Mouse (Mus musculus) midbrain, embryonic 10.5 days (tissue): ENCODE data around the gene Slc43a3. TPM values are rescaled to one million over a fixed set of nuclear protein-coding genes. Genes with fewer than 3 reads are reported as not detected.

Experiments
- DNase-seq: peaks from one replicate; pipeline ENCODE4 v3.0.0-alpha.2; 2017; ENCODE audit warnings: low spot score
- H3K27ac ChIP-seq: fragments of 300-500 bp; sonication (generic); replicated peaks from 2 replicates; pipeline ENCODE4 v1.5.1; 2016; ENCODE audit warnings: mild to moderate bottlenecking
- H3K27me3 ChIP-seq: fragments of 300-500 bp; sonication (generic); 2 replicates; pipeline ENCODE4 v1.6.1; 2016; ENCODE audit warnings: low read depth, mild to moderate bottlenecking; ENCODE audit not compliant: poor library complexity, severe bottlenecking
- H3K36me3 ChIP-seq: fragments of 300-500 bp; sonication (generic); 2 replicates; pipeline ENCODE4 v1.6.1; 2016; ENCODE audit warnings: mild to moderate bottlenecking, moderate library complexity
- H3K4me1 ChIP-seq: fragments of 300-500 bp; sonication (generic); 2 replicates; pipeline ENCODE4 v1.6.1; 2016
- H3K4me3 ChIP-seq: fragments of 300-500 bp; sonication (generic); 2 replicates; pipeline ENCODE4 v1.5.1; 2016; ENCODE audit warnings: mild to moderate bottlenecking, moderate library complexity
- H3K9me3 ChIP-seq: fragments of 300-500 bp; sonication (generic); replicated peaks from 2 replicates; pipeline ENCODE4 v1.6.1; 2016; ENCODE audit warnings: mild to moderate bottlenecking
- WGBS: fragments of 180-500 bp; shearing (Covaris S2); methylation state at CpG from one replicate; pipeline ENCODE4 v1.1.7; 2016; 5-methylcytosine and 5-hydroxymethylcytosine counted together
- polyA plus RNA-seq: library from polyadenylated mRNA; unstranded; fragments of >200 nt; fragmentation: Nextera tagmentation; extraction: Ambion mirVana; gene quantifications from 2 replicates; pipeline ENCODE4 v1.2.1, GENCODE M21; 2016

Slc43a3 gene
- polyA plus RNA-seq, 1 experiment from 2014 or later = 24.7 TPM

DNA sequence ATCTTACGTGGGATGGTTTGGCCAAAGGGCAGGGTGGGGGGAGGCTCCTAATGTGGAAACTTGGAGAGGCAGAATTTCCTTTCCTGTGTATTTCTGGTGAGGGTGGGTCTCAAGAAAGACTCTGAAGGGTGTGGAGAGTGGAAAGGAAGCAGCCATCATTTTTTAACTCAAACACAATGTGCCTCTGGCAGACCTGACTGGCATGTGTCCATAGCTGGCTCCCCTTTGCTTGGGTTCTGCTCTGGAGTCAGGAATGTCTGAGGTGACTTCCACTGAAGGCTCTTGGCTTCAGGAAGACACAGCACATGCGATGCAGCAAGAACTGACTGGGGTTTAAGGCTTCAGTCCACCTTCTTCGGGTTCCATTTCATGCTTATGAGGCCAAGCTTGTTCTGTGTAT lies 21.0 kb upstream of the Slc43a3 start:
- Histone ChIP-seq H3K4me3 (no peak overlapping the region), H3K36me3 (no peaks in the 10 kb centered on the region), H3K27ac (no peak overlapping the region), H3K4me1 (no peaks in the 10 kb centered on the region), H3K9me3 (no peaks in the 10 kb centered on the region), H3K27me3 (no peaks in the 10 kb centered on the region)
- WGBS = 81% methylated on average over 3 of the region's 3 CpGs
- DNase-seq = no peak

DNA sequence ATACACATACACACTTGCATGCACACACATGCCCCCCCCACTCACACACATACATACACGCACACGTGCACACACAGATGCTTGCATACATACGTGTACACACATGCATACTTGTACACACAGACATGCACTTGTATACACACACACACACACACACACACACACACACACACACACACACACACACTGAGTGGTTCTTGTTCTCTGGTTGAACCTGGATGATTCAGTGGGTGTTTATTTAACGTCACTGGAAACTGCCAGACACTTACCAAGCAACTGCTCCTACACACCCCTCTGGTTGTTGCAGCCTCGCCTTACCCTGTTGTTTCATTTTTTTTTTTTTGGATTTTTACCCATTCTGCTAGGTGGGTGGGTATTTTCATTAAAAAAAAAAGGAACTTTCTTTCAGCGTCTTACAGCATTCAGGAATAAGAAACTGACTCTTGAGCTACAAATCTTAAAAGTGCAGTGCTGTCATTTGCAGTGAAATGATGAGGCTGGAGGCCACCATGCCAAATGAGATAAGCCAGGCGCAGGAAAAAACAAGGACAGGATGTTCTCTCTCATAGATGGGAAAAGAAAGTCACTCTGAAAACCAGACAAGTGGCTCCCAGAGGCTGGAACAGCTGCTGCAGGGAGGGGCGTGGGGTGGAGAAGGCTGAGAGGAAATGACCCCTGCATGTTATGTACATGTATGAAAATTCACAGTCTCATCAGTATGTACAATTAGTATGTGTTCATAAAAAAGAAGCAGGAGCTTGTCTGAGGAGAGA lies 19.6 kb upstream of the Slc43a3 start:
- DNase-seq = no peak
- H3K27ac ChIP-seq = no peak overlapping the region
- 86% methylated on average over 8 of the region's 8 CpGs for WGBS
- no peak overlapping the region for H3K4me3 ChIP-seq
- H3K4me1 ChIP-seq = no peaks in the 10 kb centered on the region
- no peaks in the 10 kb centered on the region for H3K9me3 ChIP-seq
- no peaks in the 10 kb centered on the region for H3K36me3 ChIP-seq
- H3K27me3 ChIP-seq = no peaks in the 10 kb centered on the region

DNA sequence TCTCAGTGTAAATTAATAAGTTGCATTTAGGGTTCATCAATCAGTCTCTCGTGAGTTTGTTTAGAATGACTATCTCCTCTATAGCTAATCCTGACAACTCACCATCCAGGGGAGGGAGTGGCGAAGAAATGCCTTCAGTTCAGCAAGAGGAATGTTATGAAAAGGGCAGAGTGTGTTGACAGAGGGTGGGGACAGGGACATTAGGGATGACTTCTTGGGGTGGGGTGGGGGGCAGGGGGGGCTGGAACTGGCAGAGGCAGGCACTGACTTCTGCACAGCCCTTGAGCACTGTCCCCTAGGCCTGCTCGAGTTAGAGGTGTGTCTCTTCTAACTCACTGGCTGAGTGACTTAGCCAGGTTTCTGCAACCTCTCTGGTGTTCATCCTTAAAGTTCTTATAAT lies 18.2 kb upstream of the Slc43a3 start:
- Histone ChIP-seq H3K9me3 (0 out of 2 replicates have a peak, but pooled peaks cover 3% of the 10 kb centered on the region), H3K4me3 (no peak overlapping the region), H3K27me3 (no peaks in the 10 kb centered on the region), H3K4me1 (no peaks in the 10 kb centered on the region), H3K27ac (no peak overlapping the region), H3K36me3 (no peaks in the 10 kb centered on the region)
- 74% methylated on average over 3 of the region's 3 CpGs for WGBS
- no peak for DNase-seq

DNA sequence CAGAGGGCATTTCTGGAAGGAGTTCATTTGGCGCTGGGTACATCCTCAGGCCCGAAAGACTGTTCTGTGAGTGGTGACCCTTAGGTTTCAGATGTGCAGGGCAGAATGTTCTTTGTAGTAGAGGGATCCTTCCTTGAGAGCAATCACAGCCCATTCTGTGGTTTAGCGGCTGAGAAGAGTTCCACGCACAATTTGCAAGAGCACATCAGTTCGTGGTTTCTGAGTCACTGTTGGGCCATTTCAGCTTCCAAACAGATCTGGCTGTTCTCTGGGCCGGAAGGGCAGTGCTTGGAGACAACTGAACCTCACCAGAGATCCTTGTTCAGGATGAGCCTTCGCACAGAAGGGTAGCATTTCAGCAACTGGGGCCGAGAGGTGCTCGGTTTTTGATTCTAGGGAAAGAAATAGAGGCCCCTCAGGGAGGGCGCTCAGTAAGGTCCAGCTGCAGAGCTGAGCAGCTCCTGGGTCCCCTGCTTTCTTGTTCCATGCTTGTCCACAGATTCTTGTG lies 16.7 kb upstream of the Slc43a3 start:
- H3K27me3 ChIP-seq = no peaks in the 10 kb centered on the region
- 87% methylated on average over 10 of the region's 10 CpGs for WGBS

DNA sequence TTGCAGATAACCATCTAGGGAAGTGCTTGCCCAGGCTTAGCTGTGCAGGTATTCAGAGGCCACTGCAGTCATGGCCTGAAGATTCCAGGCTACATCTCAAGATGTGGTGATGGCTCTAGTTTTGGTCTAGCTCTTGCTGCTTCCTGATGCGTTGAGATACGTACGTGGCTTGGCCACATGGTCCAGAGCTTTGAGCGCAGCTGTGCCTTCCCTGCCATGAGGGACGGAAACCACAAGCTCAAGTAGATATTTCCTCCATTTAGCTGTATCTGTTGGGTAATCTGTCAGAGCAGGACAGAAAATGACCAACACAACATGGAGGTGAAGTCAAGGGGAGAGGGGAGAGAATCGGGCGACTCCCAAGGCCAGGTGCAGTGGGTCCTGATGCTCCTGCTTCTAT lies 6.2 kb upstream of the Slc43a3 start:
- no peak for DNase-seq
- 0 out of 2 replicates have a peak, but pooled peaks cover 5% of the 10 kb centered on the region for H3K4me1 ChIP-seq

More for the DNA sequence above, 16.7 kb upstream of the Slc43a3 start:
- DNase-seq = no peak
- no peaks in the 10 kb centered on the region for H3K4me1 ChIP-seq
- peaks cover 3% of the 10 kb centered on the region; the same call in 1 of the 2 replicates for H3K9me3 ChIP-seq
- no peak overlapping the region for H3K4me3 ChIP-seq
- H3K27ac ChIP-seq = no peak overlapping the region
- no peaks in the 10 kb centered on the region for H3K36me3 ChIP-seq

DNA sequence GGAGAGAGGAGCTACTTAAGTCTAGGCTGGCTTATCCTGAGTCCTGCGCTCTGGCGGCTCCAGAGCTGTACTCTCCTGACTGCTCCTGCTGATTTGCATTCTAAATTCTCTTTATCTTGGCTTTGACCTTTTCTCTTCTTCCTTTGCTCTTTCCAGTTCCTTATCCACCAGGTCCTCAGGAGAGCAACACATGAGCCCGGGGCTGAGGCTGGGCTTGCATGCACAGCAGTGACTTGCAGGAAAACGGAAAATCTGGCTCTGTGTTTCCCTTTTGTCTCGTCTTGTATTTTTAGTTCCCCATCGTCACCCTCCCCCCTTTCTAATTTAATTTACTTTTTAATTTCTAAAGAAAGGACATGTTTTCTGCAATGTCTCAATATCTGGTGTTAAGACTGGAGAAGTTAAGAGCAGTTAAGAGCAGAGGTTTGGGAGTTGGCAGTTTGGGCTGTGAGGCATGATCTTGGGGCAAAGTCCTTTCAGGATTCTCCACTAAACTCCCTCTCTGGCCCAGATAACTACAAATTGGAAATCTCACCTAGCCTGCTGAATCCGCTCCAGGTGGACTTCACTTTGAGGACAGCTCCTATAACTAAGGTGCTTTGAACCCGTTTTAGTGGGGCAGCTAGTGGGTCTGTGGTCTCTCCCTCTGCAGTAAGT lies 2.3 kb upstream of the Slc43a3 start:
- DNase-seq = no peak
- H3K36me3 ChIP-seq = no peaks in the 10 kb centered on the region
- H3K4me3 ChIP-seq = no peak overlapping the region
- WGBS = 77% methylated on average over 8 of the region's 8 CpGs
- H3K27ac ChIP-seq = no peak overlapping the region
- H3K27me3 ChIP-seq = no peaks in the 10 kb centered on the region; the same call in 1 of the 2 replicates
- H3K9me3 ChIP-seq = no peaks in the 10 kb centered on the region
- H3K4me1 ChIP-seq = peaks cover 20% of the 10 kb centered on the region

More for the DNA sequence above, 6.2 kb upstream of the Slc43a3 start:
- H3K9me3 ChIP-seq = no peaks in the 10 kb centered on the region
- no peak overlapping the region for H3K4me3 ChIP-seq
- H3K27me3 ChIP-seq = no peaks in the 10 kb centered on the region
- WGBS = 94% methylated on average over 7 of the region's 7 CpGs
- no peaks in the 10 kb centered on the region for H3K36me3 ChIP-seq
- no peak overlapping the region for H3K27ac ChIP-seq

DNA sequence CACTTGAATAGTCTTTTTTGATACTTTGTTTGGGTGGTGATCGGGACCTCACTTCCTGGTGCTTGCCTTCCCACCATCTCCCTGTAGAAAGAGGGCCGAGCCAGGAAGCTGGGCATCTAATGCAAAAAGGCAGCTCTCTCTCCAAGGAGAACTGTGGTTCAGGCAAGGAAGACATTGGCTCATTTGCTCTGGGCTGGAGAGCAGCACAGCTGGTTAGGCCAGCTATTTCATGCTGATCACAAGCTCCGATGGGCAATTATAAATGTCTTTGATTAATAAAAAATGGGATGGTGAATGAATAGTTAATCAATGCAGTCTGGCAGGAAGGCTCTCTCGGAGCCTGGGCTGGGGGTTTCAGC lies 1.8 kb upstream of the Slc43a3 start:
- Histone ChIP-seq H3K9me3 (no peaks in the 10 kb centered on the region), H3K36me3 (no peaks in the 10 kb centered on the region), H3K4me3 (no peak overlapping the region), H3K4me1 (peaks cover 20% of the 10 kb centered on the region), H3K27ac (no peak overlapping the region), H3K27me3 (no peaks in the 10 kb centered on the region; the same call in 1 of the 2 replicates)
- DNase-seq = no peak
- WGBS = 73% methylated on average over 4 of the region's 4 CpGs

DNA sequence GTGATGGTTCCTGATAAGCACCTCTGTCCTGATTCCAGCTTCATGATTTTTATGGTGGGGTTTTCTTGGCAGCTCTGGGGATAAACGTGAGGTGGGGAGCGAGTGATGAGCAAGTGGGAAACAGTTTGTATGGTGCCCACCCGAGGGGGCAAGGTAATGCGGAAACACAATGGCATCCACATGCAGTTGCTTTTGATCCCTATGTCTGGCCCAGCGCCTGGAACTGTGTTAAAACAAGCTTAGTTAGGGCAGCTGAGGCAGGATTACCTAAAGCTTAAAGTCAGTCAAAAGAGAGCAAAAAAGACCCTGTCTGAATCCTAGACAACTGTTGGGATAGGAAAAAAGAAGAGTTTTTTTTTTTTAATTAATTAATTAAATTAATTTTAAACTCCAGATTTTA lies 1.3 kb upstream of the Slc43a3 start:
- peaks cover 20% of the 10 kb centered on the region for H3K4me1 ChIP-seq
- WGBS = 57% methylated on average over 5 of the region's 5 CpGs
- no peaks in the 10 kb centered on the region for H3K9me3 ChIP-seq
- no peak for DNase-seq
- no peaks in the 10 kb centered on the region for H3K36me3 ChIP-seq
- H3K27ac ChIP-seq = no peak overlapping the region
- no peaks in the 10 kb centered on the region; the same call in 1 of the 2 replicates for H3K27me3 ChIP-seq
- no peak overlapping the region for H3K4me3 ChIP-seq

DNA sequence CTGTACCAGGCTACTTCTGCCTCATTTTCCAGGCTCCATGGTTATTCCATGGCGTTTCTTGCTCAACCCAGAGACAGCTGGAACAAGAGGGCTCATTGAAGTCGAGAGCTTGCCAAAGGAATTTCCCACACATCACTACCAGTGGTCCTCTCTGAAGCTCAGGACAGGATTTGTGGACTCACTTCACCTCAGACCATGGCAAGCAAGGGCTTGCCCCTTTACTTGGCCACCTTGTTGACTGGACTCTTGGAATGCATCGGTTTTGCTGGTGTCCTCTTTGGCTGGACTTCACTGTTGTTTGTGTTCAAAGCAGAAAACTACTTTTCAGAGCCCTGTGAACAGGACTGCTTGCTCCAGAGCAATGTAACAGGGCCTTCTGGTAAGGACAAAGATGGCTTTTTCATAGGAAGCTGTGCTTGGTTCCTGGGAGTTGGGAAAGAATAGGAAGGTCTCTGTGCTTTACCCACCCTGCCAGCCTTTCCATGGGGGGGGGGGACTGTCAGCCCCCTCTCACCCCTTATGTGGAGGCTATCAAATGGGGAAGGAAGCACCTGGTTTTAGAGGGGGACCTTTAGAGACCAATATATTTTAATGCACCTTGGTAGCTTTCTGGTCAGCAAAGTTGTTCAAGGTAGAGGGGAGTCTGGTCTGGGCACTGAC lies 1.2 kb downstream of the Slc43a3 start:
- WGBS = 78% methylated on average over 3 of the region's 3 CpGs
- DNase-seq = no peak
- Histone ChIP-seq H3K27ac (peak overlapping the region; percentile 88), H3K4me3 (peak overlapping the region; percentile 56), H3K4me1 (peaks cover 20% of the 10 kb centered on the region), H3K27me3 (no peaks in the 10 kb centered on the region; the same call in 1 of the 2 replicates), H3K36me3 (no peaks in the 10 kb centered on the region), H3K9me3 (no peaks in the 10 kb centered on the region)

DNA sequence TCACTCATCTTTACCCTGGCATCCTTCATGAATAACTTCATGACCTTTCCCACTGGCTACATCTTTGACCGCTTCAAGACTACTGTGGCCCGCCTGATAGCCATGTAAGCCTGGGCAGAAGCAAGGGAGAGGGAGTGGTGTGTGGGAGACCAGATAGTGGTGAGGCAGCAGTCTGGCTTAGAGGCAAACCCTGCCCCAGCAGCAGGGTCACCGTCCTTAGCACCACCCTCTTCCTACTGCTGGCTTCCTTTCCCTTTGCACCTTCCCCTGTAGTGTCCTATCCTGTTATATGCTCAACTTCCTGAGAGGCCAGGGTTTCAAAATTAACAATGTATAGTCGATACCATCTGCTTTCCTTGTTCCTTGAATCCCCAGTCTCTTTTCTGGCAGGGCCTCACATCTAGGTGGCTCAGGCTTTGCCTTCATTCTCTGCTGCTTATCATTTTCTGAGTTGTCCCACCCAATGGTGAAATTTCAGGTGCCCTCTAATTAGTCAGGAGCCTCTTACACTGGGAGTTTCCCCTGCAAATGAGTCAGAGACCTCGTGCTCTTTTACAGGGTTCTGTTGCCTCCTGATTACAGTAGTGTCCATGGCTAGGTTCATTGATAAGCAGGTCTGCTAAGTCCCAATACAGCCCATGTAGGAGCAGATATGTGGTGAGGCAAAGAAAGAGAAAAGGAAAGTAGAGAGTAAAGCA lies 2.0 kb downstream of the Slc43a3 start:
- no peaks in the 10 kb centered on the region for H3K36me3 ChIP-seq
- H3K4me1 ChIP-seq = peaks cover 20% of the 10 kb centered on the region
- DNase-seq = no peak
- peak overlapping the region; percentile 56; the same call in 1 of the 2 replicates for H3K4me3 ChIP-seq
- H3K9me3 ChIP-seq = no peaks in the 10 kb centered on the region
- H3K27me3 ChIP-seq = no peaks in the 10 kb centered on the region; the same call in 1 of the 2 replicates
- 84% methylated on average over 5 of the region's 5 CpGs for WGBS
- peak overlapping the region; percentile 88; the same call in 1 of the 2 replicates for H3K27ac ChIP-seq

DNA sequence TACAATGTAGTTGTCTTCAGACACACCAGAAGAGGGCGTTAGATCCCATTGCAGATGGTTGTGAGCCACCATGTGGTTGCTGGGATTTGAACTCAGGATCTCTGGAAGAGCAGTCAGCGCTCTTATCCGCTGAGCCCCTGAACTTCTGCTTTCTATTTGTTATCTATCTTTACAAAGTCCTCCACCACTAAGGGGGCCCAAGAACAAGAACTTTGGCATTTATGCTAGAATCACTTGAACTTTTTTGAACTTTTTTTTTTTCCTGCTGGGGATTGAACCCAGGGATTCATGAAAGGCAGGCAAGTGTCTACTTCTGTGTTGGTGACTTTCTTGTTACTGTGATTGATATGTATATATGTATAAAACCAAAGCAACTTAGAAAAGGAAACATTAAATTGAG lies 2.9 kb downstream of the Slc43a3 start:
- DNase-seq = no peak
- H3K9me3 ChIP-seq = no peaks in the 10 kb centered on the region
- H3K36me3 ChIP-seq = no peaks in the 10 kb centered on the region
- H3K4me1 ChIP-seq = peaks cover 20% of the 10 kb centered on the region
- H3K27me3 ChIP-seq = no peaks in the 10 kb centered on the region; the same call in 1 of the 2 replicates
- 94% methylated on average over 3 of the region's 3 CpGs for WGBS
- H3K27ac ChIP-seq = no peak overlapping the region
- H3K4me3 ChIP-seq = no peak overlapping the region

DNA sequence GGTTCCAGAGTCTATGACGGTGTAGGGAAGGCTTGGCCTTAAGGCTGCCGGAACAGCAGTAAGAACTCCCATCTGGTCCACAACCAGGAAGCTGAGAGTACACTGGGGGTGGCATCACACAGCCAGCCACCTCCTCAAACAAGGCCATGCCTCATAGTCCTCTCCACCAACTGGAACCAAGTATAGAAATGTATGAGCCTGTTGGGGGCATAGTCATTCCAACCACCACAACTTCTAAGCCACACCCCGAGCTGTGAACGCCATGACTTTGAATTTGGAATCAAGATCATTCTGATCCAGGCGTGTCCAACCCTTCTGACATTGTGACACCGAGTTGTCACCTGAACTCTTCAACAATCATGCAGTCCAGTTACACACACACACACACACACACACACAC lies 3.3 kb downstream of the Slc43a3 start:
- H3K9me3 ChIP-seq = no peaks in the 10 kb centered on the region
- no peaks in the 10 kb centered on the region; the same call in 1 of the 2 replicates for H3K27me3 ChIP-seq
- H3K4me3 ChIP-seq = no peak overlapping the region
- peaks cover 18% of the 10 kb centered on the region for H3K4me1 ChIP-seq
- no peak for DNase-seq
- no peak overlapping the region for H3K27ac ChIP-seq
- WGBS = 94% methylated on average over 6 of the region's 6 CpGs
- no peaks in the 10 kb centered on the region for H3K36me3 ChIP-seq
